In genomic region chr12:50634436-50634835, GRCm38 (mm10) we compare ENCODE assay signal across 18 mouse cellular contexts. TPM values are rescaled to one million over a fixed set of nuclear protein-coding genes. Genes with fewer than 3 reads are reported as not detected.
A peak's percentile ranks its signal among the peaks of the same experiment; 100 is the strongest.
DNase-seq lines count a peak whose midpoint lies in the region; ATAC-seq lines count a peak whose summit lies in the region.
"Had no signal": no experiment of that assay in that cellular context is flagged by ENCODE, and none has a peak within 500 bp of the region (broad histone marks: within the 10 kb centered on the region; RNA-seq: fewer than 3 reads in every experiment).

No protein-coding gene starts in this region.

- no peak overlapping the region for H3K27ac ChIP-seq in embryonic facial prominence, embryonic 14.5 days (replicated peaks; ENCODE audit: low read depth, low read length)
- no peak overlapping the region for H3K27ac ChIP-seq in embryonic facial prominence, embryonic 10.5 days (replicated peaks)
- peak overlapping the region; percentile 33; the same call in 1 of the 2 replicates for H3K27ac ChIP-seq in heart, embryonic 13.5 days (replicated peaks)
- no peak overlapping the region for H3K27ac ChIP-seq in midbrain, embryonic 11.5 days (ENCODE audit: low read depth, low read length)
- H3K27ac ChIP-seq in midbrain, embryonic 10.5 days (replicated peaks): no peak overlapping the region
- H3K27ac ChIP-seq: forebrain, embryonic 10.5 days; hindbrain, embryonic 10.5 days; liver, embryonic 14.5 days; macrophage; midbrain, embryonic 12.5 days had no signal

- DNase-seq in embryonic facial prominence, embryonic 14.5 days (ENCODE audit: low spot score): no peak
- DNase-seq in embryonic facial prominence, embryonic 10.5 days (ENCODE audit: low spot score): no peak
- DNase-seq in heart, postnatal 4 days: no peak
- peak; percentile 64 for DNase-seq in midbrain, embryonic 11.5 days (ENCODE audit: low spot score, missing footprints)
- DNase-seq in midbrain, embryonic 10.5 days (ENCODE audit: low spot score): no peak
- DNase-seq in skeletal muscle tissue, adult 2 months (ENCODE audit: low read depth, low spot score): peak; percentile 41
- no peak for DNase-seq in embryo, embryonic 11 days
- DNase-seq: cerebellum, adult 9-11 months; forebrain, postnatal 0 days; retina, postnatal 1 day had no signal

- no peaks in the 10 kb centered on the region for H3K27me3 ChIP-seq in embryonic facial prominence, embryonic 14.5 days (replicated peaks; ENCODE audit: control insufficient read depth, insufficient read depth, low read length)
- no peaks in the 10 kb centered on the region for H3K27me3 ChIP-seq in embryonic facial prominence, embryonic 10.5 days (replicated peaks; ENCODE audit: low read depth, poor library complexity, severe bottlenecking)
- no peaks in the 10 kb centered on the region for H3K27me3 ChIP-seq in heart, embryonic 13.5 days (replicated peaks)
- no peaks in the 10 kb centered on the region for H3K27me3 ChIP-seq in midbrain, embryonic 11.5 days (ENCODE audit: control insufficient read depth, insufficient read depth, low read length)
- no peaks in the 10 kb centered on the region for H3K27me3 ChIP-seq in midbrain, embryonic 10.5 days (ENCODE audit: low read depth, poor library complexity, severe bottlenecking)
- H3K27me3 ChIP-seq: midbrain, embryonic 12.5 days; Patski had no signal

- H3K9me3 ChIP-seq in embryonic facial prominence, embryonic 14.5 days (ENCODE audit: control insufficient read depth, low read length): no peaks in the 10 kb centered on the region
- no peaks in the 10 kb centered on the region for H3K9me3 ChIP-seq in embryonic facial prominence, embryonic 10.5 days
- H3K9me3 ChIP-seq in heart, embryonic 13.5 days: peaks cover 7% of the 10 kb centered on the region
- no peaks in the 10 kb centered on the region for H3K9me3 ChIP-seq in midbrain, embryonic 11.5 days (ENCODE audit: control insufficient read depth, low read length)
- no peaks in the 10 kb centered on the region for H3K9me3 ChIP-seq in midbrain, embryonic 10.5 days (replicated peaks)
- H3K9me3 ChIP-seq: forebrain, embryonic 10.5 days; hindbrain, embryonic 10.5 days; midbrain, embryonic 12.5 days had no signal

- no peaks in the 10 kb centered on the region for H3K4me1 ChIP-seq in embryonic facial prominence, embryonic 14.5 days (ENCODE audit: control insufficient read depth, insufficient read depth, low read length)
- H3K4me1 ChIP-seq in embryonic facial prominence, embryonic 10.5 days: peaks cover 7% of the 10 kb centered on the region; the same call in 1 of the 2 replicates
- peaks cover 13% of the 10 kb centered on the region for H3K4me1 ChIP-seq in heart, embryonic 13.5 days
- H3K4me1 ChIP-seq in midbrain, embryonic 11.5 days (ENCODE audit: control insufficient read depth, insufficient read depth, low read length): no peaks in the 10 kb centered on the region
- no peaks in the 10 kb centered on the region for H3K4me1 ChIP-seq in midbrain, embryonic 10.5 days
- H3K4me1 ChIP-seq: forebrain, embryonic 10.5 days; hindbrain, embryonic 10.5 days; midbrain, embryonic 12.5 days had no signal

- WGBS in embryonic facial prominence, embryonic 14.5 days: 57% methylated on average over 6 of the region's 6 CpGs
- 60% methylated on average over 6 of the region's 6 CpGs for WGBS in embryonic facial prominence, embryonic 10.5 days
- 32% methylated on average over 6 of the region's 6 CpGs for WGBS in heart, embryonic 13.5 days
- WGBS in midbrain, embryonic 11.5 days: 80% methylated on average over 6 of the region's 6 CpGs
- WGBS in midbrain, embryonic 10.5 days: 86% methylated on average over 6 of the region's 6 CpGs

- no peaks in the 10 kb centered on the region for H3K36me3 ChIP-seq in embryonic facial prominence, embryonic 14.5 days (ENCODE audit: control insufficient read depth, insufficient read depth, low read length)
- H3K36me3 ChIP-seq in embryonic facial prominence, embryonic 10.5 days (replicated peaks): no peaks in the 10 kb centered on the region
- no peaks in the 10 kb centered on the region for H3K36me3 ChIP-seq in heart, embryonic 13.5 days
- no peaks in the 10 kb centered on the region for H3K36me3 ChIP-seq in midbrain, embryonic 11.5 days (ENCODE audit: control insufficient read depth, insufficient read depth, low read length)
- H3K36me3 ChIP-seq in midbrain, embryonic 10.5 days: no peaks in the 10 kb centered on the region
- H3K36me3 ChIP-seq: forebrain, embryonic 10.5 days; hindbrain, embryonic 10.5 days; midbrain, embryonic 12.5 days had no signal

- no peak overlapping the region for H3K4me2 ChIP-seq in embryonic facial prominence, embryonic 14.5 days (ENCODE audit: low read depth, low read length)
- no peak overlapping the region for H3K4me2 ChIP-seq in heart, embryonic 13.5 days
- H3K4me2 ChIP-seq in midbrain, embryonic 11.5 days: no peak overlapping the region
- H3K4me2 ChIP-seq: midbrain, embryonic 12.5 days had no signal

- peak; percentile 30; the same call in 1 of the 2 replicates for ATAC-seq in embryonic facial prominence, embryonic 14.5 days (ENCODE audit: low read depth)
- no peak for ATAC-seq in heart, embryonic 13.5 days (ENCODE audit: extremely low read depth, insufficient number of reproducible peaks, low FRiP score, low TSS enrichment)
- no peak for ATAC-seq in midbrain, embryonic 11.5 days (ENCODE audit: low FRiP score)
- ATAC-seq: forebrain, postnatal 0 days; Patski had no signal

- H3K4me3 ChIP-seq in embryonic facial prominence, embryonic 14.5 days (ENCODE audit: low read depth, low read length): no peak overlapping the region
- no peak overlapping the region for H3K4me3 ChIP-seq in embryonic facial prominence, embryonic 10.5 days
- H3K4me3 ChIP-seq in heart, embryonic 13.5 days: no peak overlapping the region
- no peak overlapping the region for H3K4me3 ChIP-seq in midbrain, embryonic 11.5 days (ENCODE audit: low read depth, low read length)
- H3K4me3 ChIP-seq in midbrain, embryonic 10.5 days: no peak overlapping the region
- H3K4me3 ChIP-seq: forebrain, embryonic 10.5 days; hindbrain, embryonic 10.5 days; midbrain, embryonic 12.5 days had no signal

- H3K9ac ChIP-seq in embryonic facial prominence, embryonic 14.5 days (ENCODE audit: low read depth, low read length): no peak overlapping the region
- H3K9ac ChIP-seq in heart, embryonic 13.5 days: no peak overlapping the region
- no peak overlapping the region for H3K9ac ChIP-seq in midbrain, embryonic 11.5 days (ENCODE audit: low read length)
- H3K9ac ChIP-seq: forebrain, postnatal 0 days; liver, embryonic 14.5 days; midbrain, embryonic 12.5 days had no signal

RNA-seq across cellular contexts. Expression of gene Prkd1, which starts 14.5 kb away (rescaled TPM):
- 5.9 and 6.7 TPM in 2 replicates for polyA plus RNA-seq in embryonic facial prominence, embryonic 14.5 days (2014; fragmentation: Nextera tagmentation; extraction: Ambion mirVana)
- polyA plus RNA-seq in embryonic facial prominence, embryonic 10.5 days (2016; fragmentation: Nextera tagmentation; extraction: Ambion mirVana): 5.2 and 5.6 TPM in 2 replicates
- 4.3 and 4.5 TPM in 2 replicates for polyA plus RNA-seq in heart, embryonic 13.5 days (2015; fragmentation: Nextera tagmentation; extraction: Ambion mirVana)
- total RNA-seq in heart, postnatal 4 days (2021): 1 to 10 TPM; 9.4 TPM
- 4.4 and 4.5 TPM in 2 replicates for polyA plus RNA-seq in midbrain, embryonic 11.5 days (2014; fragmentation: Nextera tagmentation; extraction: Ambion mirVana)
- polyA plus RNA-seq in midbrain, embryonic 10.5 days (2016; fragmentation: Nextera tagmentation; extraction: Ambion mirVana): 3.2 and 3.7 TPM in 2 replicates
- total RNA-seq: monocyte, adult 5-6 weeks had no signal
- polyA plus RNA-seq: macrophage had no signal

Comparison
In these comparisons a context has a peak if more than half of its experiments do, and no peak if none do; other contexts are left out.
1. DNase-seq: peak in midbrain, embryonic 11.5 days (single experiment) and skeletal muscle tissue, adult 2 months (single experiment); none in embryonic facial prominence, embryonic 14.5 days (single experiment), embryonic facial prominence, embryonic 10.5 days (single experiment), heart, postnatal 4 days (single experiment), midbrain, embryonic 10.5 days (single experiment) and embryo, embryonic 11 days (single experiment).